Comparison of ENCODE assay signal across 9 mouse cellular contexts in the genomic region with DNA sequence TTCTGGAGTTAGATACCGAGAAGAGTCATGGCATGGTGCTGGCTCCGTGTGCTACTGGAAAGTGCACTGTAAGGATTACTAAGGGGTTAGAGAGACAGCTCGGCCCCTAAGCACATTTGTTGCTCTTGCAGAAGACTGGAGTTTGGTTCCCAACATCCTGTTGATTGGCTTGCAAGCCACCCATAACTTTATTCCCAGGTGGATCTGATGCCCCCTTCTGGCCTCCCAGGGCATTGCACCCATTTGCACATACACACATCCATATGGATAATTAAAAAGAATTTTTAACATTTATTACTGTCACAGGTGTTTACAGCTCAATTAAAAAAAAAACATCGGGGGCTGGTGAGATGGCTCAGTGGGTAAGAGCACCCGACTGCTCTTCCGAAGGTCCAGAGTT. TPM values are rescaled to one million over a fixed set of nuclear protein-coding genes. Genes with fewer than 3 reads are reported as not detected.
DNase-seq lines count a peak whose midpoint lies in the region; ATAC-seq and TF ChIP-seq lines count a peak whose summit lies in the region.
"Had no signal": no experiment of that assay in that cellular context is flagged by ENCODE, and none has a peak within 500 bp of the region (broad histone marks: within the 10 kb centered on the region; RNA-seq: fewer than 3 reads in every experiment).

No protein-coding gene starts in this region.

- no peaks in the 10 kb centered on the region for H3K27me3 ChIP-seq in heart, postnatal 0 days (ENCODE audit: control insufficient read depth, insufficient read depth, low read length)
- no peaks in the 10 kb centered on the region for H3K27me3 ChIP-seq in ES-Bruce4 (ENCODE audit: control insufficient read depth, insufficient read depth, low read length, poor library complexity, severe bottlenecking)

- H3K9me3 ChIP-seq in heart, postnatal 0 days (replicated peaks; ENCODE audit: control insufficient read depth, low read length), result no peaks in the 10 kb centered on the region
- H3K9me3 ChIP-seq in ES-Bruce4 (replicated peaks; ENCODE audit: control insufficient read depth, insufficient read depth, low read length, poor library complexity, severe bottlenecking), result no peaks in the 10 kb centered on the region
- H3K9me3 ChIP-seq: midbrain, embryonic 10.5 days had no signal

- no peak overlapping the region for H3K27ac ChIP-seq in heart, postnatal 0 days (ENCODE audit: low read depth)
- H3K27ac ChIP-seq in ES-Bruce4 (ENCODE audit: insufficient read depth, low read length), result no peak overlapping the region
- H3K27ac ChIP-seq: midbrain, embryonic 10.5 days had no signal

- no peak for TF ChIP-seq EP300 in heart, postnatal 0 days (IDR thresholded peaks at IDR 0.05; ENCODE audit: low read depth)
- no peak for TF ChIP-seq EP300 in ES-Bruce4 (IDR thresholded peaks at IDR 0.05; ENCODE audit: insufficient read depth, low read depth, low read length)

- 0 out of 2 replicates have a peak, but pooled peaks cover 3% of the 10 kb centered on the region for H3K36me3 ChIP-seq in heart, postnatal 0 days (replicated peaks; ENCODE audit: control insufficient read depth, insufficient read depth, low read length)
- H3K36me3 ChIP-seq in ES-Bruce4 (ENCODE audit: control insufficient read depth, insufficient read depth, low read length, poor library complexity, severe bottlenecking), result no peaks in the 10 kb centered on the region; the same call in 1 of the 2 replicates

- TF ChIP-seq POLR2A in lung, adult 2 months (IDR thresholded peaks at IDR 0.05; ENCODE audit: borderline replicate concordance, extremely low read depth, low read depth, low read length), result no peak
- no peak for TF ChIP-seq POLR2A in ES-Bruce4 (IDR thresholded peaks at IDR 0.05; ENCODE audit: insufficient read depth, low read length)

- no peak for DNase-seq in heart, postnatal 0 days (ENCODE audit: low spot score)
- DNase-seq in heart, adult 18-20 months, result no peak
- DNase-seq in lung, adult 2 months, result no peak
- no peak for DNase-seq in lung, adult 18-20 months
- DNase-seq in lung, postnatal 10 days, result peak; percentile 46
- DNase-seq in urinary bladder, postnatal 36 days (ENCODE audit: low spot score in 2 of 2), result no peak
- no peak for DNase-seq in layer of hippocampus, adult 18-20 months (ENCODE audit: low spot score in 2 of 2)

- H3K9ac ChIP-seq in heart, postnatal 0 days (replicated peaks; ENCODE audit: low read depth, low read length), result no peak overlapping the region
- H3K9ac ChIP-seq in ES-Bruce4 (ENCODE audit: low read depth, poor library complexity, severe bottlenecking), result no peak overlapping the region

- peak; percentile 18; the same call in 1 of the 2 replicates for TF ChIP-seq CTCF in heart, postnatal 0 days (IDR thresholded peaks at IDR 0.05; ENCODE audit: low read depth)
- 0 out of 2 replicates have a peak, but pooled peaks have one; percentile 16 for TF ChIP-seq CTCF in lung, adult 2 months (IDR thresholded peaks at IDR 0.05; ENCODE audit: insufficient read depth, low read length)
- peak; percentile 28 for TF ChIP-seq CTCF in ES-Bruce4 (IDR thresholded peaks at IDR 0.05; ENCODE audit: low read depth, low read length)

- H3K4me3 ChIP-seq in heart, postnatal 0 days (ENCODE audit: low read depth, low read length), result no peak overlapping the region
- no peak overlapping the region for H3K4me3 ChIP-seq in lung, adult 2 months (replicated peaks; ENCODE audit: extremely low read depth, low read depth, low read length)
- no peak overlapping the region for H3K4me3 ChIP-seq in ES-Bruce4 (ENCODE audit: low read depth, low read length)
- H3K4me3 ChIP-seq: midbrain, embryonic 10.5 days had no signal

- no peak overlapping the region for H3K4me2 ChIP-seq in heart, postnatal 0 days (ENCODE audit: low read depth, low read length)

- no peak for ATAC-seq in heart, postnatal 0 days (ENCODE audit: insufficient read depth, low read depth)

- H3K4me1 ChIP-seq in heart, postnatal 0 days (ENCODE audit: control insufficient read depth, insufficient read depth), result no peaks in the 10 kb centered on the region
- no peaks in the 10 kb centered on the region for H3K4me1 ChIP-seq in lung, adult 2 months (ENCODE audit: control insufficient read depth, insufficient read depth, low read length)
- peaks cover 2% of the 10 kb centered on the region for H3K4me1 ChIP-seq in ES-Bruce4 (ENCODE audit: control insufficient read depth, insufficient read depth, low read length)

- 93% methylated on average over 6 of the region's 6 CpGs for WGBS in heart, postnatal 0 days
- 93% methylated on average over 6 of the region's 6 CpGs for whole genome bisulfite sequencing in lung, adult 2 months

RNA-seq across cellular contexts. Expression of a gene that starts 33.6 kb away (rescaled TPM):
- 8.8 and 9.2 TPM in 2 replicates for total RNA-seq in heart, postnatal 0 days (2014; rRNA removed; ENCODE audit: low replicate concordance)
- polyA plus RNA-seq in heart, postnatal 0 days (2015; fragmentation: Nextera tagmentation; extraction: Ambion mirVana), result 4.9 and 5.0 TPM in 2 replicates
- total RNA-seq in heart, adult 18-20 months (2021), result 1 to 10 TPM; 7.6 to 8.5 TPM
- polyA plus RNA-seq in lung, adult 2 months (2012; rRNA removed), result 9.6 and 11.5 TPM in 2 replicates
- 32.4 and 32.7 TPM in 2 replicates for polyA plus RNA-seq in ES-Bruce4 (2011; ENCODE audit: insufficient read depth, insufficient read length, low read depth, missing spikeins)
- total RNA-seq in layer of hippocampus, adult 18-20 months (2021), result 1 to 10 TPM; 3.2 to 4.2 TPM
